In genomic region chr10:118997034-118997433, GRCm38 (mm10) we compare ENCODE assay signal across 24 mouse cellular contexts.
"Had no signal": no experiment of that assay in that cellular context is flagged by ENCODE, and none has a peak within 500 bp of the region (broad histone marks: within the 10 kb centered on the region; RNA-seq: fewer than 3 reads in every experiment).

No protein-coding gene starts in this region.

- H3K36me3 ChIP-seq: heart, embryonic 10.5 days; heart, embryonic 13.5 days; heart, embryonic 15.5 days; hindbrain, embryonic 13.5 days; hindbrain, embryonic 15.5 days; kidney, embryonic 15.5 days; limb, embryonic 13.5 days; limb, embryonic 15.5 days had no signal

- ATAC-seq: hindbrain, postnatal 0 days; intestine, embryonic 16.5 days had no signal

- H3K4me2 ChIP-seq: heart, embryonic 13.5 days; heart, embryonic 15.5 days; hindbrain, embryonic 13.5 days; hindbrain, embryonic 15.5 days; kidney, embryonic 15.5 days; limb, embryonic 13.5 days; limb, embryonic 15.5 days had no signal

- H3K4me3 ChIP-seq: heart, embryonic 10.5 days; heart, embryonic 13.5 days; heart, embryonic 15.5 days; hindbrain, embryonic 13.5 days; hindbrain, embryonic 15.5 days; kidney, embryonic 15.5 days; limb, embryonic 13.5 days; limb, embryonic 15.5 days had no signal

- H3K27me3 ChIP-seq: heart, embryonic 13.5 days; heart, embryonic 15.5 days; hindbrain, embryonic 13.5 days; hindbrain, embryonic 15.5 days; kidney, embryonic 15.5 days; limb, embryonic 13.5 days; limb, embryonic 15.5 days had no signal

- H3K27ac ChIP-seq: heart, embryonic 10.5 days; heart, embryonic 13.5 days; heart, embryonic 15.5 days; hindbrain, embryonic 13.5 days; hindbrain, embryonic 15.5 days; hindbrain, postnatal 0 days; kidney, embryonic 15.5 days; kidney, postnatal 0 days; limb, embryonic 13.5 days; limb, embryonic 15.5 days had no signal

- DNase-seq: gastrocnemius, postnatal 14 days; gastrocnemius, postnatal 36 days; heart, adult 18-20 months; heart, postnatal 14 days; heart, postnatal 36 days; kidney, adult 11 months; kidney, adult 2 months; kidney, adult 9 months; kidney, postnatal 14 days; kidney, postnatal 36 days; layer of hippocampus, adult 9-11 months; layer of hippocampus, postnatal 36 days; left cerebral cortex, postnatal 4 days had no signal

- H3K9me3 ChIP-seq: heart, embryonic 10.5 days; heart, embryonic 13.5 days; heart, embryonic 15.5 days; hindbrain, embryonic 13.5 days; hindbrain, embryonic 15.5 days; kidney, embryonic 15.5 days; limb, embryonic 13.5 days; limb, embryonic 15.5 days had no signal

- H3K4me1 ChIP-seq: heart, embryonic 13.5 days; heart, embryonic 15.5 days; hindbrain, embryonic 13.5 days; hindbrain, embryonic 15.5 days; kidney, embryonic 15.5 days had no signal

- H3K9ac ChIP-seq: heart, embryonic 13.5 days; heart, embryonic 15.5 days; hindbrain, embryonic 13.5 days; hindbrain, embryonic 15.5 days; kidney, embryonic 15.5 days; limb, embryonic 13.5 days; limb, embryonic 15.5 days had no signal
